Mouse (Mus musculus) lung, postnatal 10 days (tissue): ENCODE measurements around the gene Tmem8b.

Experiments
- DNase-seq: peaks from one replicate; pipeline ENCODE4 v3.0.0; 2021

Gene Tmem8b

DNA sequence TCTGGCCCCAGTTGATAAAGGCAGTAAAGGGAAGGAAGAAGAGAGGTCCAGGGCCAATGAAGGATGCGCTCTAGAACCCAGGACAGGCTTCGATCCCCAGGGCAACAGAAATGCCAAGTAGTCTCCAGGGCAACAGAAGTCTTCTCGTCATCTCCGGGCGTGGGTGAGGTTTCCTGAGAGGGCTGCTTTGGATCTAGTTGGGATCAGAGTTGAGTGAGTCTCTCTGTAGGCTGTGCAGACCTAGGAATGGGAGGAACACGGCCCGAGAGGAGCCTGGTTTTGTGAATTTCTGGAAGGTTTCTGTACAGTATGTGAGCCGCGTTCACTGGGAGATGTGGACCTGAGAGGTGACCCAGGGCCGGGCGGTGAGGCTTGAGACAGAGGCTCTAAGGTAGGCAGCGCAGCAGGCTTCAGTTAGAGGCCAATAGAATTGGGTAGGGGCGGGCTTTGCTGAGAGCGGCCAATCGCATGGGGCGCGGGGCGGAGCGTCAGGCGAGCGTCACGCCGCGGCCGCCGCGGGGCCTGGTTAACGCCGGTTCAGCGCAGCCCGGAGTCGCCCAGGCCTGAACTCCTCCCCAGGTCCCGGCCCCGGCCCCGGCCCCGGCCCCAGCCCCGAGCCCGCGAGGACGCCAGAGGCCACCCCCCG, at the start of gene Tmem8b, which contains the start of gene Fam221b:
Gene Tmem8b (plus strand): TSS at position 190 of the 646 bp plus-strand sequence.
Gene Fam221b (minus strand): TSS at position 364 of the 646 bp plus-strand sequence.
- DNase-seq, result peak; percentile 94

DNA sequence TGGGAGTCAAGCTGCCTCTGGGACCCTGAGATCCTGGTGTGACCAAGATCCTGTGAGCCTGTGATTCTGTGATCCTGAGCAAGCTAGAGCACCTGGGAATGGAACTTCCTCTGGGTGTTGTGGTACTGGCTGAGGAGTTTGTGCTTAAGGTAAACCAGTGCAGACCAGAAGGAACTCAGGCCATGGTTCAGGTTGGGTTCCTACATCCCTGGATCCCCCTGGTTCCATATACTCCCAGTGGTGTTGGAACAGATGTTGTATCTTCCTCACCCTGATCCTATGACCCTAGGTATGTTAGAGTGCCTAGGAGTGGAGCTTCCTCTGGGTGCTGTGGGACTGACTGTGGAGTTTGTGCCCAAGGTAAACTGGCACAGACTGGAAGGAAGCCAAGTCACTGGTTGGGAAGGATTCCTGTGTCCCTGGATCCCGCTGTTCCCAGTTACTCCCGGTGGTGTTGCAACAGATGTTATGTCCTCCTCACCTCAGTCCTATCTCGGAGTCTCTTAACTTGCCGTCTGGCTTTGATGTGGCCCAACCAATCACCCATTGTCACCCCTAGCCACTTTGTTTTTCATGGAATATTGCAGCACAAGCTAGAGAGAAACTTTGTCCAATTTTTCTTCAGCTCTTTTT, 48.5 kb upstream of the Tmem8b start:
- DNase-seq, result no peak

DNA sequence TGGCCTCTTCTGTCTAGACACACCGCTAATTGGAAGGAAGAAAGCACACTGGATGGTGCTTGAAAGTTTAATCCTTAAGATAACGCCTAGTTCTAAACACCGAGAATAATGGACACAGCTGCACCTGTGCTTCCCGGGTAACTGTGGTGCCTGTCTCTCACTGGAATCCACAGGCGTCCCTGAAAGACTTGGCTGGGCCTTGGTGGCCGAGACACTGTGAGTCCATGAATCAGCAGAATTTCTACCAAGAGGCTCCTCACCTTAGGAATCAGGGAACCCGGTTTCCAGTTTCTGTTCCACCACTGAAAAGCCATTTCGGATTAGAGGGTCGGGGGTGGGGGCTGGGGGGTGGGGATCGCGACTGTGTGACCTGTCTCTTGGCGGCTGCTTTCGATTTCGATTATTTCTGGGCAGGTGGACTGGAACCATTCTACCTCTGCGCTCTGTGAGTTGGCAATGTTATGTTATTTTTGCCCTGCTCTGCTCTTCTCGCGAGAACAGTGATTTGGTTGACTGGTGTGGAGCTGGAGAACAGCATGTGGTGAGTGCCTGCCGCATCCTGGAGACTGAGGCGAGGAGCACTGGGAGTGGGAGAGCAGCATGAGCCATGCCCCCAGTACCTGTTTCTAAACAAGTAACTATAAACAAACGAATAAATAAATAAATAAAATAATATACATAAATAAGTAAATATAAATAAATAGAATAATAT, 39.5 kb upstream of the Tmem8b start:
- DNase-seq, result no peak

DNA sequence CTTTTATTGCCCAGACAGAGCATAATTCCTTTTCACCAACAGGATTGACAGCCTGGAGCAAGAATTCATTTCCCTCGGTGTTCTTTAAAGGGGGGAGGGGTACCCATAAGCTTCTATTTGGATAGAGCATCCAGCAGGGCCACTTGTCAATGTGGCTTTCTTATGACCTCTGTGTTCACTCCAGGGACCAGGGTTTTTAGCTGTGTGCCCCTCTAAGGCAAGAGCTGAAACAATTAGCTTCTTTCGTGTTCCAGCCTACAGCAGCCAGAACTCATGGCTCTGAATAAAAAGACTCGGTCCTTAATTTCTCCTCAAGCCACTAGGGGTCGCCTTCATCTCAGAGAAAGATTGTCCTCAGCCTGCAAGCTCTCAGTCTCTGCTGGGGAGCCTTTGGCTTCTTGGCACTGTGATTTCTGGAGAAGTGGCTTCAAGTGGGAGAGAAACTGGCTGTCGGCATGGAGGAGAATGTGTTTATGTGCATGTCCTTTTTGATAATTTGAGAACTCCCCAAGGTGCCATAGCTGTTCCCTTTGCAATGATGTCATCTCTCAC, 38.7 kb upstream of the Tmem8b start:
- DNase-seq, result peak; percentile 92

DNA sequence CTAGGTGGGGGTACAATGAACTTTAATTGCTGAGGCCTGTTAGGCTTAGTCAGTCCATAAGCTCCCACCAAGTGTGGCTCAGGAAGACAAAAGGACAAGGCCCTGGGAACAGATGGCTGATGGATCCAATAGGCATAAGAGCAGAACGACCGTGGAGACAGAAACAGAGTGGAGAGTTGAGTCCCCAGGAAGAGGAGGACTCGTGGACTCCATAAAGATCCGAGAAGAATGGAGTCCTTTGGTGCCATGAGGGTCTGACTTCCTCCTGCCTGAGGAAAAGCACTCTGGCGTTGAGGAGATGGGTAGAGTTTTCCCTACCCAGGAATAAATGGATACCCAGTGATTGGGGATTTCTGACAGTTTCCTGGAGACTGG, 38.1 kb upstream of the Tmem8b start:
- DNase-seq, result no peak

DNA sequence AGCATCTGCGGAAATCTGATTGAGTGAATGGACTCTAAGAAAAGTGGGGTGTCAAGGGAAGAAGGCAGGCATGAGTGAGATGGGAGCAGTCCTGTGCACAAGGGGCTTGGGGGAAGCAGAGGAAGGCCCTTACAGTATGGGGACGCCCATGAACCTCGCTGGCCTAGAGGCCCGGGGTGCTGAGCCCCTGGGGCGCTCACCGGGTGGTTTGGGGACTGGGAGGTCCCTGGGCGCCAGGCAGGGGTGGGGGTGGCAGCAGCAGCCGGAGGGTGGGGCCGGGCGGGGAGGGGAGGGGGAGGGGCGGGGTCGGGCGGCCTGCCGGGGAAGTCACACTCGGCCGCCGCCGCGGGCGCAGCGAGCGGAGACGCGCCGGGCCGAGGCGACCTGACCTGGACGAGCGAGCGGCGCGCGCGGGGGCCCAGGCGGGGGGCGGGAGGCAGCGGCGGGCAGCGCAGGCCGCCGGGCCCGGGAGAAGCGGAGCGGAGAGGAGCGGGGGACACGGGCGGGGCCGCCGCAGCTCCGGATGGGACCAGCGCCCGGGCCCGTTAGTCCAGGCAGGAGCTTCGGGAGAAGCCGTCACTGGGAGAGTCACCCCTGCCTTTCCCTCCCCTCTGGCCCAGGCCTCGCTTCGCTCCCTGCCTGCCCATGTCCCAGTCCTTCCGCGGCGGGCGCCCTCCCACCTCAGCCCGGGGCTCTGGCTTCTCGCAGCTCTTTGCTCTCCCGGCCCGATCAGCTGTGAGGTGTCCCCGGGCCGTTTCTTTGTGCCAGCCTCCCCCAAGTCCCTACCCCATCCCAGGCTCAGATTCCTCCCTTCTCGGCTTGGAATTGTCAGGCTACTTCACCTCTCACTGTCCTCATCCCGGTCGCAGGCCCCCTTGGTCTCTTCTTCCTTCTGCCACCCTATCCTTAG, 37.5 kb upstream of the Tmem8b start, which contains the start of gene Npr2:
Gene Npr2 (plus strand): TSS at position 890 of the 910 bp plus-strand sequence.
- DNase-seq, result peak; percentile 72

DNA sequence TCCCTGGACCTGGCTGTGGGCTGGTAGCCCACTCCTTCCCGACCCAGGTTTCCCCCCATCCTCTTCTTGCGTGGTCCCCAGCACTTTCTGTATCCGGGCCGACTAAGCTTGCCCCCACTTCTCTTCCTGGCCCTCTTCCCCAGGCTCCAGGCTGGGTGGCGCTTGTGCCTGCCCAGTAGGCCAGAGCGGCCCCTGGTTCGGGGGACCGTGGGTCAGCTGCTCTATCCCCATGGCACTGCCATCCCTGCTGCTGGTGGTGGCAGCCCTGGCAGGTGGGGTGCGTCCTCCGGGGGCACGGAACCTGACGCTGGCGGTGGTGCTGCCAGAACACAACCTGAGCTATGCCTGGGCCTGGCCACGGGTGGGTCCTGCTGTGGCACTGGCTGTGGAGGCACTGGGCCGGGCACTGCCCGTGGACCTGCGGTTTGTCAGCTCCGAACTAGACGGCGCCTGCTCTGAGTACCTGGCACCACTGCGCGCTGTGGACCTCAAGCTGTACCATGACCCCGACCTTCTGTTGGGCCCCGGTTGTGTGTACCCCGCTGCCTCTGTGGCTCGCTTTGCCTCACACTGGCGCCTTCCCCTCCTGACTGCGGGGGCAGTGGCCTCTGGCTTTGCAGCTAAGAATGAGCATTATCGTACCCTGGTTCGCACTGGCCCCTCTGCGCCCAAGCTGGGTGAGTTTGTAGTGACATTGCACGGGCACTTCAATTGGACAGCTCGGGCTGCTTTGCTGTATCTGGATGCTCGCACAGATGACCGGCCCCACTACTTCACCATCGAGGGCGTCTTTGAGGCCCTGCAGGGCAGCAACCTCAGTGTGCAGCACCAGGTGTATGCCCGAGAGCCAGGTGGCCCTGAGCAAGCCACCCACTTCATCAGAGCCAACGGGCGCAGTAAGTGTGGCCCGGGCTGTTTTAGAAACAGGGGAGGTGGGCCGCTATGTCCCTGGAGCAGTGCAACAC, 36.5 kb upstream of the Tmem8b start:
- peak; percentile 36 for DNase-seq

DNA sequence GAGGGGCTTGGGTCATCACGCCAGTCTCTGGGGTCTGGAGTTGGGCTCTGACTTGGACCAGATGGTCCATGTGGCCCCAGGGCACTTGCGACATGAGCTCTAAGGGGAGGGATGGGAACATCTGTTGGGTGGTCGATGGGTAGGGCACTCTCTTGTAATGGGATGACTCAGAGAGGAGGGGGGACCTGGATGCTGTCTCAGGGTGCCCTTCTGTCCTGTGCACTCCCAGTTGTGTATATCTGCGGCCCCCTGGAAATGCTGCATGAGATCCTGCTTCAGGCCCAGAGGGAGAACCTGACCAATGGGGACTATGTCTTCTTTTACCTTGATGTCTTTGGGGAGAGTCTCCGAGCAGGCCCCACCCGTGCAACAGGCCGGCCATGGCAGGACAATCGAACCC, 35.5 kb upstream of the Tmem8b start:
- no peak for DNase-seq

DNA sequence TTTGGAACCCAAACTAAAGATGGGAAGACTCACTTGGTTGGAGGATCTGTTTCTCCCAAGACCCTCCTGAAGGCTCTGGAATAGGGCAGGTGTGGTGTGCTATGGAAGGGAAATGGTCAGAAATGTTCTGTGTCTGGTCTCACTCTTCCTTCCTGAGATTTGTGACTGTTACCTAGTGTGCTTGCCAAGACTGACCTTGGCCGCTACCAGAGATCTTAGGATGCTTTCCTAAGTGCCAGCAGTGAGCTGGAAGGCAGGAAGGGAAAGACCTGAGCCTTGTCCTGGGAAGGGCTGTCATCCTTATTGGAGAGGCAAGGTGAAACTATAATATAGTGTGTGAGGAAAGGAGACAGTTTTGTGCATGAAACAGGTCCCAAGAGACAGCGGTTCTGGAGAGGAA, 35.0 kb upstream of the Tmem8b start:
- DNase-seq, result no peak

DNA sequence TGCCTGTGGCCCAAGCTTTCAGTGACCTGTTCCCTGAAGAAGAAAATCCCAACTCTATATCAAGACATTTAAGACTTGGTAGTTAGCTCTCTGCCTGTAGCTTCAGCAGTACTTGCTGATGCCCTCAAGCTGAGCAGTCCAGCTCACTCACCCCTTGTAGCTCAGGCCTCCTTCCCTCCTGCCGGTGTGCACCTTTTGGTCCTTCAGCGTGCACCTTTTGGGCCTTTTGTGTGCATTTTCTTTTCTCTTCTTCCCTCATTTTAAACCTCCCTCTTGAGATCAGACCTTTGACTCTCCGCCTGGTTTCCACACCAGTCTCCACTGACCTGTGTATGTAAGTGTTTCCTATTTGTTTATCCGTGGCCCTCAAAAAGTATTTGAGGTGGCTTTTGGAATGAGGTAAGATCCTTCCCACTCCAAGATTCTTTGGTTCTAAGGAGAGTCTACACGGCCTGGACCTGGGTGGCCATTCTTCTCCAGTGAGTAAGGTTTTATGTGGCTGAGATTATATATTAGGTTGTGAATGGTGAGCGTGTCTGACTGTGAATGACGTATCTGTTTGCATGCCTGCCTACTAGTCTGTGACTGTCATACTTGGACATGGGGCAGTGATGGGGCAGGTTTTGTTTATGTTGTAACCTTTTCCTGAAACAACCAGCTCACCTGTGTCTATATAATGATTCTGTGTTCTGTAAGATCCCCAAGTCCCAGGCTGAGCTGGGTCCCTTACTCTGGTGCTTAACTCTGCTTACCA, 34.0 kb upstream of the Tmem8b start:
- no peak for DNase-seq

DNA sequence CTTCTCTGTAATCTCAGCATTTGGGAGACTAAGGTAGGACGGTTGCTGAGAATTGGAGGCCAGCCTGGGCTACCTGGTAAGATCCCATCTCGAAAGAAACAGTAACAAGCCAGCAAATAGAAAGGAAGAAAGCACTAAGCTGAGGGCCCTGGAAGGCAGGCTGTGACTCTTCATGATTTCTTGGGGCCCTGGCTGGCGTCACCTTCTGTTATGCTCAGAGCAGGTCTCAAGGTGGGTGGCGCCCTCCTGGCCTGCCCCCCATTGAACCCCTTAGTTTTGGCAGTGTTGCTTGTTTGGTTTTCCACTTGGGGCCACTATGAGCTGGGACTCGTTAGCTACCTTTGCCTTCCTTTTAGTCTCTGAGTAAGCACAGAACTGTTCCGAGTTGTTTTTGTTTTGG, 32.0 kb upstream of the Tmem8b start:
- DNase-seq, result no peak

DNA sequence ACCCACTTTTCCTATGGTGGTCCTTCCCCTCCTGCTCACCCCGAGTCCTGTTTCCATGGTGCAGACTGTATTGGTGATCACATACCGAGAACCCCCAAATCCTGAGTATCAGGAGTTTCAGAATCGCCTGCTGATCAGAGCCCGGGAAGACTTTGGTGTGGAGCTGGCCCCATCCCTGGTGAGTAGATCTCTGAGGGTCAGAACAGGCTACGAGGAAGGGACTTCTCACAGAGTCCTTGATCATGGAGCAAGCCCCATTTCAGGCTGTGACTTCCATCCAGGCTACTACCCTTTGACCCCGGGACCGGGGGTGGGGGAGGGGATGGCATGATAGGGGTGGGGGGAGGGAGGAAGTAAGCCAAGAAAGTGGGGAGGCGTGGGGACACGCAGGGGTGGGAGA, 28.7 kb upstream of the Tmem8b start:
- no peak for DNase-seq

DNA sequence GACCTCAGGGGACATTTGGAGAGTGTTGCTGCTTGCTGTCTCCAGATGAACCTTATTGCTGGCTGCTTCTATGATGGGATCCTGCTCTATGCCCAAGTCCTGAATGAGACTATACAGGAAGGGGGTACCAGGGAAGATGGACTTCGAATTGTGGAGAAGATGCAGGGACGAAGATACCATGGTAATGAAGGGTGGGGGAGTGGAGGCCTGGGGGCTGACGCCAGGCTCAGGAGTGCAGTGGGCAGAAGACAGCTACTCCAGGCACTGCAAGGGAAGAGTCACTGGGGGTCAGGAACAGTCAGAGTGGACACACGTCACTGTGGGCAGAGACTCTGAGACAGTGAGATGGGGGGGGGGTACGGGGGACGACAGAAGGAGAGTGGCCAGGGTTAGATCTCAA, 28.3 kb upstream of the Tmem8b start:
- DNase-seq, result no peak

DNA sequence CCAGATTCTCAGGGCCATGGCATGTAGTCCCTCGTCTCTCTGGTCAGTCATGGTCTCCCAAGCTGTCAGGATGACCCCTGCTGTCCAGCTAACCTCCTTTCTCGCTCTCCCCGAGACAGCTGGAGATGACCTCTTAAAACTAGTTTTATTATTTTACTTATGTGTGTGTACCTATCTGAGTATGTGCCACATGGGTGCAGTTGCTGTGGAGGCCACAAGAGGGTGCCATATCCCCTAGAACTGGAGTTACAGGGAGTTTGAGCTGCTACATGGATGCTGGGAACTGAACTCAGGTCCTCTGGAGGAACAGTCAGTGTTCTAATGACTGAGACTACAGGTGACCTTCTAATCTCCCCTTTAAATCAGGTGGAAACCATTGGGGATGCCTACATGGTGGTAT, 19.0 kb upstream of the Tmem8b start:
- no peak for DNase-seq

DNA sequence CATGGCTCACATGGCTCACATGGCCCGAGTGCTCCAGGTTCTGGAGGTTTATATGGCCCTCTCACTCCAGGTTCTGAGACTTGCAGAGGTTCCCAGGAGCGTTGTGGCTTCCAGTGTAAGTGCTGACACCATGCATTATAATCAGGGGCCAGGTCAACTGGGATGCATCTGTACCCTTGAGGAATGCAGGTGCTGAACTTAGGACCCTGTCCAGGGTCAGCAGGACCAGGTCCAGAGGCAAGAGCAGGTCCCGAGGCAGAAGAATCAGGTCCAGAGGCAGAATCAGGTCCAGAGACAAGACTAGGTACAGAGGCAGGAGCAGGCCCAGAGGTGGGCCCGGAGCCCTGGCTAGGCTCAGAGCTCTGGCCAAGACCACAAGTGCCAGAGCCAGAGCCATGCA, 16.0 kb upstream of the Tmem8b start:
- DNase-seq, result no peak

DNA sequence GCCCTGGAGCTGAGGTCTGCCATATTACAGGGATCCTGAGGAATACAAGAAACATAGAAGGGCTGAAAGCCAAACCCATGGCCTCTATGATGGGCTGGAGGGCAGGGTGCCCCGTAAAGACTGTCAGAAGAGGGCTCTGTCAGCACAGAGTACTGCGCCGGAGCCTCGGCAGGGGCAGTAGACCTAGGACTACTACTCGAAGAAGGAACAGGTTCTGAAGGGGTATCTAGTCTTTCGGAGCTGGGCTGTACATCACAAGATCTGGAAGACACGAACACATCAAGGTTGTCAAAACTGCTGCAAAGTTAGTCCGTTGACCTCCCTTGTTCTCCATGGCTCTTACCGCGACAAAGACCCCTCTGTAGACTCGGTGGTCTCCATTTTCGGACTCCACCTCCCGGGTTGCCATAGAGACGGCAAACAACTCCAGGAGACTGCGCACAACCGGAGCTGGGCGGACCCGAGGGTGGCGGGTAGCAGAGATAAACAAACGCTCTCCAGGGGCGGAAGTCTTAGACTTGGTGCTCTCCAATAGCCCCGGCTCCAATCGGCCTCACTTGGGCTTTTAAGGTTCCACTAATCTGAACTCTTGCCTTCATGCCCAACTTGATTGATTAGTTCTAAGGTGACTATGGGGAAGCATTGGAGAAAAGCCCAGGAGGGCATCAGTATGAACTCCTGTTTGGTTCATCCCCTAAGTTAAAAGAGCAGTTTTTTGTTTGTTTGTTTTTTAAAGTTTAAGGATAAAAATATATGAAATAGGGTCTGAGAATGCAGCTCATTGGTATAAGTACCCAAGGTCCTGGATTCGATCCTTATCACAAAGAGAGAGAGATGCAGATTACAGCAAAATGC, 15.4 kb upstream of the Tmem8b start, which contains the start of gene Spag8:
Gene Spag8 (minus strand): TSS at position 434 of the 855 bp plus-strand sequence.
- peak; percentile 88 for DNase-seq

DNA sequence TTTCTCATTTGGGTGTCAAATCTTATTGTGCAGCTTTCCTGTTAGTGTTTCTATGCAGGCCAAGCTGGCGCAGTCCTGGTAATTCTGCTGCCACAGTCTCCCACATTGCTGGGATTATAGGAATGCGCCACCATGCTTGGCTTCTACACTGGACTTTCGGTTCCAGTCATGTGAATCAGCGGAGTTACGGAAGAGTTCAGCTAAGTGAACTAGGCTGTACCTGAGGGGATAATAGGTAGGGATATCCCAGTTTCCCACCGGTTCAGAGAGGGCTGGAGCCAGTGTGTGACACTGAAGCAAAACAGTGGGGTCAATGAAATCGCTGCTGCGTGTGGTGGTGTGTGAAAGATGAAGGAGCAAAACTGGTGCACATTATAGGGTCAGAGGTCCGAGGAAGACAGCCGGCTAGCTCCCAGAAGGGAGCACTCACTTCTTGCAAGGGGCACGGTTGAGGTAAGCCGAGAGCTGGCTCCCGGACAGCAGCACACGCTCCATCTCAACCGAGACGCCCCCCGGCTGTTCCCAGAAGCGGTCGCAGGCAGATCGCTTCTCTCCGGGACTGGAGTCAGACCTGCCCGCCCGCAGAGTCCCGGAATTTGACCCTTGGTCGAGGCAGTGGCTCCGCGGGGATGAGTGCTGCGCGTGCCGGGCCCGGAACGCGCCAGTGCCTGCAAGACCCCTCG, 13.0 kb upstream of the Tmem8b start:
- DNase-seq, result no peak

DNA sequence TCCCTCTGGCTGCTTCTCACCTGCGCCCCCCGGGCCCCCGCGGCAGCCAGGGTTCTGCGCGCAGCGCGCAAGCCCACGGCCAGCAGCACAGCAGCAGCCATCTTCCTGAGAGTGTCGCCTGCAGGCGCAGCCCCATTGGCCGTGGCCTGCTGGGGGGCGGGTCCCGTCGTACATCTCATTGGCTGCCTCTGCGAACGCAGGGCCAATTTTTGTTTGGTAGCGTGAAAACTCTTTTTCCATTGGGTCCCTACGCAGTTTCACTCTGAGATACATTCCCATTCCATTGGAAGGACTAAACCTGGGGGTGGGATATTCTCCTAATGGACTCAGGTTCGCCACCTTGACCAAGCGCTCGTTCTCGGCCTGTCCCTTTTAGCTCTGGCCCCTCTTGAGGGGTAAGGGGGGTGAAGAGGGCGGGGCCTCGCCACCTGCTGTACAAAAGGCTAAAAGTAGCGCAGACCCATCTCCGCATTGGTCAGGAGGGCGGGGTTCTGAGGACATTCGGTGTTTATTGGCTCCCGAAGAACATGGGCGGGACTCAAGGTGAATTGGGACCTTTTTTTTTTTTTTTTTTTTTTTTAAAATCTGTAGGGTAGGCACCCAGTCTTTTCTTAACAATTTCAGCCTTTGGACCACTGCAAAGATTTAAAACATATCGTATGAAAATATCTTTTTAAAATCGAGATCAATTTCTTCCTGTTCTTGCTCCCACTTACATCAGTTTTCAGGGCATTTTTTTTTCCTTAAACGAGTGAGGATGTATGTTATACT, 12.2 kb upstream of the Tmem8b start, which contains the start of gene Hint2:
Gene Hint2 (minus strand): TSS at position 128 of the 771 bp plus-strand sequence.
- peak; percentile 97 for DNase-seq
